Mouse (Mus musculus) forebrain, embryonic 13.5 days (tissue): ENCODE measurements around the gene Pdzrn3. TPM values are rescaled to one million over a fixed set of nuclear protein-coding genes. Genes with fewer than 3 reads are reported as not detected.

Experiments
- ATAC-seq: fragments of 200-750 bp; cut with Nextera tagmentation; 2 replicates; pipeline ENCODE4 v1.8.0; 2017
- H3K27ac ChIP-seq: fragments of 300-500 bp; sonication (generic); 2 replicates; pipeline ENCODE4 v1.5.1; 2015; ENCODE audit warnings: inconsistent platforms, mild to moderate bottlenecking, moderate library complexity
- H3K27me3 ChIP-seq: fragments of 300-500 bp; sonication (generic); 2 replicates; pipeline ENCODE4 v1.6.1; 2015; ENCODE audit warnings: mild to moderate bottlenecking, inconsistent platforms
- H3K36me3 ChIP-seq: fragments of 300-500 bp; sonication (generic); 2 replicates; pipeline ENCODE4 v1.6.1; 2015; ENCODE audit warnings: mild to moderate bottlenecking, inconsistent platforms; ENCODE audit not compliant: poor library complexity, severe bottlenecking
- H3K4me1 ChIP-seq: fragments of 300-500 bp; sonication (generic); 2 replicates; pipeline ENCODE4 v1.6.1; 2015; ENCODE audit warnings: inconsistent platforms
- H3K4me2 ChIP-seq: fragments of 300-500 bp; sonication (generic); 2 replicates; pipeline ENCODE4 v1.6.1; 2015; ENCODE audit warnings: inconsistent platforms, mild to moderate bottlenecking, moderate library complexity
- H3K4me3 ChIP-seq: fragments of 300-500 bp; sonication (generic); 2 replicates; pipeline ENCODE4 v1.5.1; 2015; ENCODE audit warnings: mild to moderate bottlenecking, inconsistent platforms
- H3K9ac ChIP-seq: fragments of 300-500 bp; sonication (generic); 2 replicates; pipeline ENCODE4 v1.6.1; 2015; ENCODE audit warnings: mild to moderate bottlenecking, inconsistent platforms
- H3K9me3 ChIP-seq: fragments of 300-500 bp; sonication (generic); replicated peaks from 2 replicates; pipeline ENCODE4 v1.6.1; 2016; ENCODE audit warnings: inconsistent platforms
- WGBS: fragments of 180-500 bp; shearing (Covaris S2); methylation state at CpG from one replicate; pipeline ENCODE4 v1.1.7; 2015; 5-methylcytosine and 5-hydroxymethylcytosine counted together
- polyA plus RNA-seq: library from polyadenylated mRNA; unstranded; fragments of >200 nt; fragmentation: Nextera tagmentation; extraction: Ambion mirVana; gene quantifications from 2 replicates; pipeline ENCODE4 v1.2.1, GENCODE M21; 2015

The Pdzrn3 gene
- polyA plus RNA-seq, 1 experiment from 2014 or later, result 13.1 TPM

- Histone ChIP-seq H3K9ac (no peak overlapping the region), H3K27me3 (peaks cover 42% of the 10 kb centered on the region), H3K9me3 (no peaks in the 10 kb centered on the region), H3K36me3 (no peaks in the 10 kb centered on the region), H3K27ac (no peak overlapping the region), H3K4me3 (no peak overlapping the region), H3K4me2 (no peak overlapping the region), H3K4me1 (peaks cover 46% of the 10 kb centered on the region)
- ATAC-seq, result 0 out of 2 replicates have a peak, but pooled peaks have one; percentile 26
- 3% methylated on average over 3 of the region's 3 CpGs for WGBS
Measured at GRCm38 (mm10) chr6:101281644-101282043, 96.1 kb downstream of the Pdzrn3 start.

GRCm38 (mm10) chr6:101280811-101281218, 96.9 kb downstream of the Pdzrn3 start:
- H3K36me3 ChIP-seq, result no peaks in the 10 kb centered on the region
- H3K4me3 ChIP-seq, result no peak overlapping the region
- no peaks in the 10 kb centered on the region for H3K9me3 ChIP-seq
- H3K9ac ChIP-seq, result no peak overlapping the region
- peaks cover 40% of the 10 kb centered on the region for H3K27me3 ChIP-seq
- no peak overlapping the region for H3K27ac ChIP-seq
- peak overlapping the region; percentile 8; the same call in 1 of the 2 replicates for H3K4me2 ChIP-seq
- peak; percentile 57; the same call in 1 of the 2 replicates for ATAC-seq
- WGBS, result 9% methylated on average over 9 of the region's 9 CpGs
- peaks cover 46% of the 10 kb centered on the region for H3K4me1 ChIP-seq

- no peak for ATAC-seq
- H3K4me3 ChIP-seq, result no peak overlapping the region
- H3K9me3 ChIP-seq, result no peaks in the 10 kb centered on the region
- no peak overlapping the region for H3K9ac ChIP-seq
- 75% methylated on average over 13 of the region's 13 CpGs for WGBS
- H3K27ac ChIP-seq, result no peak overlapping the region
- no peaks in the 10 kb centered on the region for H3K36me3 ChIP-seq
- H3K4me2 ChIP-seq, result no peak overlapping the region
- peaks cover 26% of the 10 kb centered on the region for H3K27me3 ChIP-seq
- H3K4me1 ChIP-seq, result peaks cover 31% of the 10 kb centered on the region
Measured at GRCm38 (mm10) chr6:101278286-101278932, 99.3 kb downstream of the Pdzrn3 start.

GRCm38 (mm10) chr6:101276261-101276660, 101.4 kb downstream of the Pdzrn3 start:
- Histone ChIP-seq H3K27ac (no peak overlapping the region), H3K9me3 (no peaks in the 10 kb centered on the region), H3K4me2 (no peak overlapping the region), H3K4me3 (no peak overlapping the region), H3K36me3 (no peaks in the 10 kb centered on the region), H3K27me3 (peaks cover 32% of the 10 kb centered on the region), H3K9ac (no peak overlapping the region), H3K4me1 (peaks cover 12% of the 10 kb centered on the region)
- ATAC-seq, result no peak
- 86% methylated on average over 8 of the region's 8 CpGs for WGBS

- WGBS, result 89% methylated on average over 3 of the region's 3 CpGs
- no peak for ATAC-seq
- Histone ChIP-seq H3K4me2 (no peak overlapping the region), H3K27me3 (peaks cover 37% of the 10 kb centered on the region), H3K4me3 (no peak overlapping the region), H3K9me3 (no peaks in the 10 kb centered on the region), H3K36me3 (no peaks in the 10 kb centered on the region), H3K9ac (no peak overlapping the region), H3K4me1 (peaks cover 8% of the 10 kb centered on the region), H3K27ac (no peak overlapping the region)
Measured at GRCm38 (mm10) chr6:101275806-101276205, 101.9 kb downstream of the Pdzrn3 start.

- Histone ChIP-seq H3K27ac (no peak overlapping the region), H3K4me2 (no peak overlapping the region), H3K4me3 (no peak overlapping the region), H3K27me3 (peaks cover 44% of the 10 kb centered on the region), H3K36me3 (no peaks in the 10 kb centered on the region), H3K9me3 (no peaks in the 10 kb centered on the region), H3K9ac (no peak overlapping the region), H3K4me1 (peaks cover 8% of the 10 kb centered on the region; the same call in 1 of the 2 replicates)
- 84% methylated on average over 2 of the region's 2 CpGs for WGBS
- ATAC-seq, result no peak
Measured at GRCm38 (mm10) chr6:101274846-101275245, 102.9 kb downstream of the Pdzrn3 start.

GRCm38 (mm10) chr6:101272256-101272655, 105.4 kb downstream of the Pdzrn3 start:
- Histone ChIP-seq H3K9ac (no peak overlapping the region), H3K27me3 (peaks cover 36% of the 10 kb centered on the region), H3K4me2 (no peak overlapping the region), H3K4me1 (peaks cover 24% of the 10 kb centered on the region), H3K4me3 (no peak overlapping the region), H3K9me3 (no peaks in the 10 kb centered on the region), H3K36me3 (no peaks in the 10 kb centered on the region), H3K27ac (no peak overlapping the region)
- no peak for ATAC-seq
- 16% methylated on average over 4 of the region's 4 CpGs for WGBS

GRCm38 (mm10) chr6:101271378-101272135, 106.1 kb downstream of the Pdzrn3 start:
- ATAC-seq, result no peak
- H3K9ac ChIP-seq, result no peak overlapping the region
- no peak overlapping the region for H3K4me2 ChIP-seq
- no peaks in the 10 kb centered on the region for H3K36me3 ChIP-seq
- H3K4me1 ChIP-seq, result peaks cover 24% of the 10 kb centered on the region
- no peaks in the 10 kb centered on the region for H3K9me3 ChIP-seq
- peaks cover 36% of the 10 kb centered on the region for H3K27me3 ChIP-seq
- H3K4me3 ChIP-seq, result no peak overlapping the region
- 23% methylated on average over 15 of the region's 15 CpGs for WGBS
- no peak overlapping the region for H3K27ac ChIP-seq

GRCm38 (mm10) chr6:101270095-101270826, 107.4 kb downstream of the Pdzrn3 start:
- H3K4me3 ChIP-seq, result no peak overlapping the region
- 64% methylated on average over 7 of the region's 7 CpGs for WGBS
- no peak for ATAC-seq
- no peaks in the 10 kb centered on the region for H3K36me3 ChIP-seq
- H3K9ac ChIP-seq, result no peak overlapping the region
- peaks cover 45% of the 10 kb centered on the region for H3K27me3 ChIP-seq
- H3K4me1 ChIP-seq, result peaks cover 24% of the 10 kb centered on the region
- no peaks in the 10 kb centered on the region for H3K9me3 ChIP-seq
- H3K4me2 ChIP-seq, result no peak overlapping the region
- H3K27ac ChIP-seq, result no peak overlapping the region

- no peaks in the 10 kb centered on the region for H3K36me3 ChIP-seq
- H3K9ac ChIP-seq, result no peak overlapping the region
- no peak for ATAC-seq
- H3K27ac ChIP-seq, result no peak overlapping the region
- WGBS, result 48% methylated on average over 10 of the region's 10 CpGs
- no peak overlapping the region for H3K4me3 ChIP-seq
- no peaks in the 10 kb centered on the region for H3K9me3 ChIP-seq
- H3K4me1 ChIP-seq, result peaks cover 24% of the 10 kb centered on the region
- peaks cover 48% of the 10 kb centered on the region for H3K27me3 ChIP-seq
- H3K4me2 ChIP-seq, result no peak overlapping the region
Measured at GRCm38 (mm10) chr6:101269335-101270094, 108.2 kb downstream of the Pdzrn3 start.

GRCm38 (mm10) chr6:101268266-101268665, 109.4 kb downstream of the Pdzrn3 start:
- H3K27me3 ChIP-seq, result peaks cover 48% of the 10 kb centered on the region
- no peak overlapping the region for H3K4me2 ChIP-seq
- peaks cover 31% of the 10 kb centered on the region for H3K4me1 ChIP-seq
- H3K4me3 ChIP-seq, result no peak overlapping the region
- H3K9me3 ChIP-seq, result no peaks in the 10 kb centered on the region
- WGBS, result 3% methylated on average over 1 of the region's 1 CpGs
- H3K9ac ChIP-seq, result no peak overlapping the region
- no peak overlapping the region for H3K27ac ChIP-seq
- H3K36me3 ChIP-seq, result no peaks in the 10 kb centered on the region
- ATAC-seq, result no peak
